In the genomic region with DNA sequence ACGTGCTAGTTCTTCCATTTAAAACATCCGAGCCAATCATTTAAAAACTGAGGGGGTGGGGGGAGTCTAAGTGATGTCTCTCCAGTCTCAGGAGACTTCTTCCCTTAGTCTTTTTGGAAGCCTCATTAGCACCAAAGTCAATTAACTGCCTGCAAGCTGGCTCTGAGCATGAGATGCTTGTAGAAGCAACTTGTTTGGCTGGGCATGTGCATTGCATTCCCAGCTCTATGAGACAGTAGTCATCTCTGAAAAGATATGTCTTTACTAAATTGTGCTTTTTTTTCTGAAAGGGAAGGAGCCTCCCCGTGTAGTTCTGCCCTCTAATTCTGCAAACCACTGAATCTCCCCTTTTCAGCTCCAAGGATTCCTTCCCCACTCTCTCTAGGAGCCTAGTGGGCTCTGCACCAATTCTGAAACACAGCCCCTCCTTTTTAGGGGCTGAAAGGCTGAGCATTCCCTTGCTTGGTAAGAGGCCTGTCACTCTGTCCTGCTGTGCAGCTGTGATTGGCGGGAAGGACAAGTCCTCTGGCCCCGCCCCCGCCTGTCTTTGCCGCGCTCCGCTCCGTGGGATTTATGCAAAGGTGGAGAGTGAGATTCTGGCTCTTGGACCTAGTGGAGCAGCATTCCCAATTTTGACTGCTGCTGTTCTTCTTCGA, we compare ENCODE assay signal across 9 mouse cellular contexts. TPM values are rescaled to one million over a fixed set of nuclear protein-coding genes. Genes with fewer than 3 reads are reported as not detected.
DNase-seq lines count a peak whose midpoint lies in the region; ATAC-seq lines count a peak whose summit lies in the region.
"Had no signal": no experiment of that assay in that cellular context is flagged by ENCODE, and none has a peak within 500 bp of the region (broad histone marks: within the 10 kb centered on the region; RNA-seq: fewer than 3 reads in every experiment).

A gene (plus strand): TSS at position 591 of the 656 bp plus-strand sequence.

- H3K9ac ChIP-seq in hindbrain, embryonic 11.5 days (ENCODE audit: low read depth, low read length) = no peak within 1 kb of the TSS
- no peak within 1 kb of the TSS for H3K9ac ChIP-seq in limb, embryonic 11.5 days (ENCODE audit: low read length)

- no peaks in the 10 kb centered on the region for H3K27me3 ChIP-seq in hindbrain, embryonic 11.5 days (ENCODE audit: control insufficient read depth, insufficient read depth, low read length)
- no peaks in the 10 kb centered on the region for H3K27me3 ChIP-seq in limb, embryonic 11.5 days (ENCODE audit: control insufficient read depth, insufficient read depth, low read length)

- WGBS in hindbrain, embryonic 11.5 days = 13% methylated on average over 11 of the region's 11 CpGs
- WGBS in limb, embryonic 11.5 days = 14% methylated on average over 11 of the region's 11 CpGs

- no peaks in the 10 kb centered on the region for H3K36me3 ChIP-seq in hindbrain, embryonic 11.5 days (ENCODE audit: control insufficient read depth, insufficient read depth, low read length)
- no peaks in the 10 kb centered on the region for H3K36me3 ChIP-seq in limb, embryonic 11.5 days (ENCODE audit: control insufficient read depth, insufficient read depth, low read length)

- H3K4me3 ChIP-seq in hindbrain, embryonic 11.5 days (ENCODE audit: low read depth, low read length) = peak within 1 kb of the TSS; percentile 19
- H3K4me3 ChIP-seq in limb, embryonic 11.5 days (ENCODE audit: low read depth, low read length) = no peak within 1 kb of the TSS

- no peak within 1 kb of the TSS for H3K27ac ChIP-seq in hindbrain, embryonic 11.5 days (ENCODE audit: low read depth, low read length)
- no peak within 1 kb of the TSS for H3K27ac ChIP-seq in limb, embryonic 11.5 days (replicated peaks; ENCODE audit: low read depth, low read length)

- no peaks in the 10 kb centered on the region for H3K9me3 ChIP-seq in hindbrain, embryonic 11.5 days (ENCODE audit: control insufficient read depth, low read length)
- H3K9me3 ChIP-seq in limb, embryonic 11.5 days (ENCODE audit: control insufficient read depth, low read length) = no peaks in the 10 kb centered on the region

- H3K4me1 ChIP-seq in hindbrain, embryonic 11.5 days (replicated peaks; ENCODE audit: control insufficient read depth, insufficient read depth, low read length) = 0 out of 2 replicates have a peak, but pooled peaks cover 2% of the 10 kb centered on the region
- peaks cover 4% of the 10 kb centered on the region; the same call in 1 of the 2 replicates for H3K4me1 ChIP-seq in limb, embryonic 11.5 days (ENCODE audit: control insufficient read depth, insufficient read depth, low read length)

- ATAC-seq in hindbrain, embryonic 11.5 days (ENCODE audit: low FRiP score) = peak; percentile 97
- ATAC-seq in limb, embryonic 11.5 days (ENCODE audit: insufficient number of reproducible peaks, low FRiP score, low TSS enrichment, low read depth) = peak; percentile 44

- H3K4me2 ChIP-seq in hindbrain, embryonic 11.5 days (replicated peaks; ENCODE audit: low read depth, low read length) = peak within 1 kb of the TSS; percentile 63
- peak within 1 kb of the TSS; percentile 39 for H3K4me2 ChIP-seq in limb, embryonic 11.5 days (ENCODE audit: low read depth, severe bottlenecking)

- DNase-seq in cerebellum, postnatal 10 days = peak; percentile 75 to 84
- DNase-seq in cerebellum, adult 11-12 months = no peak
- peak; percentile 27 to 63 for DNase-seq in cerebellum, postnatal 4 days (ENCODE audit: low spot score in 2 of 2)
- peak; percentile 60 for DNase-seq in hindbrain, embryonic 11.5 days (ENCODE audit: low spot score)
- DNase-seq in limb, embryonic 11.5 days (ENCODE audit: low spot score) = no peak
- peak; percentile 70 to 78 for DNase-seq in right cerebral cortex, postnatal 10 days (ENCODE audit: low spot score in 2 of 2)
- no peak for DNase-seq in spleen, adult 18-20 months
- no peak for DNase-seq in Muller cell, postnatal 12 days (ENCODE audit: inconsistent ontology term)

RNA-seq across cellular contexts. Expression of the gene that starts here (rescaled TPM):
- 0.09 TPM in 1 of 2 replicates, not detected in the other for polyA plus RNA-seq in hindbrain, embryonic 11.5 days (2014; fragmentation: Nextera tagmentation; extraction: Ambion mirVana)
- polyA plus RNA-seq in limb, embryonic 11.5 days (2014; fragmentation: Nextera tagmentation; extraction: Ambion mirVana) = 0.06 TPM in 1 of 2 replicates, not detected in the other
- polyA plus RNA-seq: spleen, adult 2 months had no signal

Comparison
In these comparisons a context has a peak if more than half of its experiments do, and no peak if none do; other contexts are left out.
1. DNase-seq: peak in cerebellum, postnatal 10 days (2 of 2), cerebellum, postnatal 4 days (2 of 2) and right cerebral cortex, postnatal 10 days (2 of 2); none in cerebellum, adult 11-12 months (single experiment), limb, embryonic 11.5 days (single experiment), spleen, adult 18-20 months (0 of 2) and Muller cell, postnatal 12 days (single experiment).
2. Peak in DNase-seq, ATAC-seq, H3K4me3 ChIP-seq and H3K4me2 ChIP-seq in hindbrain, embryonic 11.5 days; RNA of the gene not detected or under 1 TPM.
3. Peak in ATAC-seq and H3K4me2 ChIP-seq in limb, embryonic 11.5 days; RNA of the gene not detected or under 1 TPM.